Mouse (Mus musculus) forebrain, embryonic 11.5 days (tissue): ENCODE measurements around the gene Pde3a. TPM values are rescaled to one million over a fixed set of nuclear protein-coding genes. Genes with fewer than 3 reads are reported as not detected.

Experiments used
- ATAC-seq: fragments of 200-750 bp; cut with Nextera tagmentation; replicated peaks from 2 replicates; pipeline ENCODE4 v1.8.0; 2017; ENCODE audit warnings: moderate TSS enrichment; ENCODE audit not compliant: low FRiP score
- DNase-seq: peaks from one replicate; pipeline ENCODE4 v3.0.0-alpha.2; 2017; ENCODE audit warnings: low spot score
- H3K27ac ChIP-seq: fragments of 300-500 bp; sonication (generic); 2 replicates; pipeline ENCODE4 v1.5.1; 2014; ENCODE audit warnings: low read depth, low read length
- H3K27me3 ChIP-seq: fragments of 300-500 bp; sonication (generic); 2 replicates; pipeline ENCODE4 v1.6.1; 2014; ENCODE audit warnings: mild to moderate bottlenecking, low read length, mixed read lengths; ENCODE audit not compliant: control insufficient read depth, insufficient read depth
- H3K36me3 ChIP-seq: fragments of 300-500 bp; sonication (generic); 2 replicates; pipeline ENCODE4 v1.6.1; 2014; ENCODE audit warnings: mild to moderate bottlenecking, low read length, moderate library complexity, mixed read lengths; ENCODE audit not compliant: control insufficient read depth, insufficient read depth
- H3K4me1 ChIP-seq: fragments of 300-500 bp; sonication (generic); replicated peaks from 2 replicates; pipeline ENCODE4 v1.6.1; 2014; ENCODE audit warnings: low read length, mixed read lengths; ENCODE audit not compliant: control insufficient read depth, insufficient read depth
- H3K4me2 ChIP-seq: fragments of 300-500 bp; sonication (generic); 2 replicates; pipeline ENCODE4 v1.6.1; 2014; ENCODE audit warnings: low read depth, mild to moderate bottlenecking, low read length, moderate library complexity, mixed read lengths; ENCODE audit not compliant: severe bottlenecking
- H3K4me3 ChIP-seq: fragments of 300-500 bp; sonication (generic); 2 replicates; pipeline ENCODE4 v1.5.1; 2014; ENCODE audit warnings: low read depth, low read length
- H3K9ac ChIP-seq: fragments of 300-500 bp; sonication (generic); 2 replicates; pipeline ENCODE4 v1.6.1; 2014; ENCODE audit warnings: low read length
- H3K9me3 ChIP-seq: fragments of 300-500 bp; sonication (generic); 2 replicates; pipeline ENCODE4 v1.6.1; 2016; ENCODE audit warnings: low read length, mixed read lengths; ENCODE audit not compliant: control insufficient read depth
- WGBS: fragments of 180-500 bp; shearing (Covaris S2); extraction: QIAGEN DNeasy Blood & Tissue Kit; methylation state at CpG from one replicate; pipeline ENCODE4 v1.1.7; 2014; 5-methylcytosine and 5-hydroxymethylcytosine counted together
- polyA plus RNA-seq: library from polyadenylated mRNA; unstranded; fragments of >200 nt; fragmentation: Nextera tagmentation; extraction: Ambion mirVana; gene quantifications from 2 replicates; pipeline ENCODE4 v1.2.1, GENCODE M21; 2014

Pde3a gene
- polyA plus RNA-seq, 1 experiment from 2014 or later: 1.7 TPM

- DNase-seq: peak; percentile 51
Measured at GRCm38 (mm10) chr6:141337673-141338072, 88.6 kb downstream of the Pde3a start.

GRCm38 (mm10) chr6:141341385-141341784 is 92.3 kb downstream of the Pde3a start:
- Histone ChIP-seq H3K4me3 (no peak overlapping the region), H3K4me2 (no peak overlapping the region), H3K9ac (no peak overlapping the region), H3K27ac (no peak overlapping the region), H3K27me3 (no peaks in the 10 kb centered on the region), H3K4me1 (no peaks in the 10 kb centered on the region), H3K9me3 (no peaks in the 10 kb centered on the region), H3K36me3 (no peaks in the 10 kb centered on the region)
- no peak for ATAC-seq
- DNase-seq: no peak
- 76% methylated on average over 2 of the region's 2 CpGs for WGBS

More at GRCm38 (mm10) chr6:141337673-141338072, 88.6 kb downstream of the Pde3a start:
- Histone ChIP-seq H3K4me3 (no peak overlapping the region), H3K27me3 (no peaks in the 10 kb centered on the region), H3K9ac (no peak overlapping the region), H3K9me3 (no peaks in the 10 kb centered on the region), H3K4me2 (no peak overlapping the region), H3K4me1 (no peaks in the 10 kb centered on the region), H3K27ac (no peak overlapping the region), H3K36me3 (no peaks in the 10 kb centered on the region)
- WGBS: 53% methylated on average over 8 of the region's 8 CpGs
- ATAC-seq: no peak

- Histone ChIP-seq H3K9ac (no peak overlapping the region), H3K27ac (no peak overlapping the region), H3K4me2 (no peak overlapping the region), H3K9me3 (no peaks in the 10 kb centered on the region), H3K4me1 (no peaks in the 10 kb centered on the region), H3K4me3 (no peak overlapping the region), H3K36me3 (no peaks in the 10 kb centered on the region), H3K27me3 (no peaks in the 10 kb centered on the region)
- WGBS: 82% methylated on average over 4 of the region's 4 CpGs
- no peak for DNase-seq
- ATAC-seq: no peak
Measured at GRCm38 (mm10) chr6:141347870-141348269, 98.8 kb downstream of the Pde3a start.

- ATAC-seq (no peak), DNase-seq (no peak)
- Histone ChIP-seq H3K36me3 (no peaks in the 10 kb centered on the region), H3K27ac (no peak overlapping the region), H3K27me3 (no peaks in the 10 kb centered on the region), H3K4me1 (no peaks in the 10 kb centered on the region), H3K4me2 (no peak overlapping the region), H3K9me3 (no peaks in the 10 kb centered on the region), H3K4me3 (no peak overlapping the region), H3K9ac (no peak overlapping the region)
- 88% methylated on average over 9 of the region's 9 CpGs for WGBS
Measured at GRCm38 (mm10) chr6:141348542-141348941, 99.5 kb downstream of the Pde3a start.

GRCm38 (mm10) chr6:141350261-141350660 is 101.2 kb downstream of the Pde3a start:
- H3K36me3 ChIP-seq: no peaks in the 10 kb centered on the region
- no peak overlapping the region for H3K27ac ChIP-seq
- ATAC-seq: no peak
- H3K9me3 ChIP-seq: no peaks in the 10 kb centered on the region
- DNase-seq: no peak
- no peak overlapping the region for H3K9ac ChIP-seq
- no peaks in the 10 kb centered on the region for H3K27me3 ChIP-seq
- 84% methylated on average over 5 of the region's 5 CpGs for WGBS
- no peak overlapping the region for H3K4me2 ChIP-seq
- no peak overlapping the region for H3K4me3 ChIP-seq
- H3K4me1 ChIP-seq: no peaks in the 10 kb centered on the region

- Histone ChIP-seq H3K27ac (no peak overlapping the region), H3K9ac (no peak overlapping the region), H3K4me2 (no peak overlapping the region), H3K36me3 (no peaks in the 10 kb centered on the region), H3K4me3 (no peak overlapping the region), H3K27me3 (no peaks in the 10 kb centered on the region), H3K9me3 (no peaks in the 10 kb centered on the region), H3K4me1 (no peaks in the 10 kb centered on the region)
- 70% methylated on average over 6 of the region's 6 CpGs for WGBS
- DNase-seq: no peak
- ATAC-seq: no peak
Measured at GRCm38 (mm10) chr6:141352277-141352676, 103.2 kb downstream of the Pde3a start.

- Histone ChIP-seq H3K4me2 (no peak overlapping the region), H3K4me1 (no peaks in the 10 kb centered on the region), H3K9me3 (no peaks in the 10 kb centered on the region), H3K27me3 (no peaks in the 10 kb centered on the region), H3K4me3 (no peak overlapping the region), H3K27ac (no peak overlapping the region), H3K36me3 (no peaks in the 10 kb centered on the region), H3K9ac (no peak overlapping the region)
- no peak for DNase-seq
- WGBS: 92% methylated on average over 3 of the region's 3 CpGs
- ATAC-seq: no peak
Measured at GRCm38 (mm10) chr6:141363664-141364063, 114.6 kb downstream of the Pde3a start.

GRCm38 (mm10) chr6:141367037-141367436 is 118.0 kb downstream of the Pde3a start:
- Histone ChIP-seq H3K4me2 (no peak overlapping the region), H3K9me3 (no peaks in the 10 kb centered on the region), H3K27ac (no peak overlapping the region), H3K27me3 (no peaks in the 10 kb centered on the region), H3K4me3 (no peak overlapping the region), H3K4me1 (no peaks in the 10 kb centered on the region), H3K9ac (no peak overlapping the region), H3K36me3 (no peaks in the 10 kb centered on the region)
- 69% methylated on average over 5 of the region's 5 CpGs for WGBS
- DNase-seq: no peak
- ATAC-seq: no peak

GRCm38 (mm10) chr6:141372697-141373096 is 123.6 kb downstream of the Pde3a start:
- 55% methylated on average over 2 of the region's 2 CpGs for WGBS
- Histone ChIP-seq H3K27me3 (no peaks in the 10 kb centered on the region), H3K27ac (no peak overlapping the region), H3K9ac (no peak overlapping the region), H3K4me2 (no peak overlapping the region), H3K4me1 (no peaks in the 10 kb centered on the region), H3K36me3 (no peaks in the 10 kb centered on the region), H3K4me3 (no peak overlapping the region), H3K9me3 (no peaks in the 10 kb centered on the region)
- DNase-seq (no peak), ATAC-seq (0 out of 2 replicates have a peak, but pooled peaks have one; percentile 53)
